Mouse (Mus musculus): ENCODE data around the gene Smim8.
A peak's percentile ranks its signal among the peaks of the same experiment; 100 is the strongest.
"Not testable (repeated sequence)": the region's sequence is repeated elsewhere in the genome, so short reads cannot be mapped to it uniquely, and the experiment has no call there.

Gene Smim8

GRCm38 (mm10) chr4:34777677-34778527 is at the start of gene Smim8:
TSS of gene Smim8 (minus strand) at chr4:34778423.
- DNase-seq, result peak; percentile 88

- no peak for DNase-seq
Measured at GRCm38 (mm10) chr4:34823901-34824300, 45.7 kb upstream of the Smim8 start.

GRCm38 (mm10) chr4:34819904-34820303 is 41.7 kb upstream of the Smim8 start:
- no peak for DNase-seq

- DNase-seq, result no peak
Measured at GRCm38 (mm10) chr4:34801166-34802034, 23.2 kb upstream of the Smim8 start.

- no peak for DNase-seq
Measured at GRCm38 (mm10) chr4:34798005-34798404, 19.8 kb upstream of the Smim8 start.

- DNase-seq, result no peak
Measured at GRCm38 (mm10) chr4:34797294-34797983, 19.2 kb upstream of the Smim8 start.

- DNase-seq, result no peak
Measured at GRCm38 (mm10) chr4:34796294-34796693, 18.1 kb upstream of the Smim8 start.

- no peak for DNase-seq
Measured at GRCm38 (mm10) chr4:34786476-34786875, 8.3 kb upstream of the Smim8 start.

- no peak for DNase-seq
Measured at GRCm38 (mm10) chr4:34785646-34786045, 7.4 kb upstream of the Smim8 start.

GRCm38 (mm10) chr4:34784865-34785264 is 6.6 kb upstream of the Smim8 start:
- DNase-seq, result no peak

GRCm38 (mm10) chr4:34782730-34783129 is 4.5 kb upstream of the Smim8 start:
- DNase-seq, result no peak

GRCm38 (mm10) chr4:34771652-34772371 is 6.4 kb downstream of the Smim8 start:
- DNase-seq, result no peak

GRCm38 (mm10) chr4:34756163-34756562 is 22.1 kb downstream of the Smim8 start, which contains the start of gene Gm136:
TSS of gene Gm136 (minus strand) at chr4:34756263.
- DNase-seq, result no peak

GRCm38 (mm10) chr4:34749236-34749635 is 29.0 kb downstream of the Smim8 start:
- DNase-seq, result no peak

- no peak for DNase-seq
Measured at GRCm38 (mm10) chr4:34734461-34734860, 43.8 kb downstream of the Smim8 start.

- not testable (repeated sequence) for DNase-seq
Measured at GRCm38 (mm10) chr4:34733415-34733814, 44.8 kb downstream of the Smim8 start.

GRCm38 (mm10) chr4:34729851-34730341 is 48.3 kb downstream of the Smim8 start, which contains the start of gene Cfap206:
TSS of gene Cfap206 (minus strand) at chr4:34730206.
- DNase-seq, result peak; percentile 9

- DNase-seq, result not testable (repeated sequence)
Measured at GRCm38 (mm10) chr4:34725710-34726109, 52.5 kb downstream of the Smim8 start.

- DNase-seq, result no peak
Measured at GRCm38 (mm10) chr4:34724306-34724705, 53.9 kb downstream of the Smim8 start.

GRCm38 (mm10) chr4:34723186-34723585 is 55.0 kb downstream of the Smim8 start:
- DNase-seq, result no peak

- DNase-seq, result no peak
Measured at GRCm38 (mm10) chr4:34720127-34720895, 57.9 kb downstream of the Smim8 start.
